Mouse (Mus musculus): ENCODE measurements around the gene Fermt1.

GRCm38 (mm10) chr2:132948174-132948573 lies 2.5 kb upstream of the Fermt1 start:
- TF ChIP-seq POLR2A (IDR thresholded peaks at IDR 0.05; ENCODE audit: low read depth, low read length), result no peak
- no peak for TF ChIP-seq CTCF (conservative IDR thresholded peaks at IDR 0.05; ENCODE audit: insufficient read depth, insufficient read length, low read depth, low read length)
